Mouse (Mus musculus): ENCODE measurements around the gene Tiam2.

Tiam2 gene

GRCm38 (mm10) chr17:3451077-3451476, 124.7 kb downstream of the Tiam2 start:
- peak; percentile 65 for DNase-seq (ENCODE audit: low read depth, low spot score)

- DNase-seq (ENCODE audit: low read depth, low spot score) = no peak
These were observed 126.4 kb downstream of the Tiam2 start for GRCm38 (mm10) chr17:3452571-3453311.

- DNase-seq (ENCODE audit: low read depth, low spot score) = no peak
These were observed 127.6 kb downstream of the Tiam2 start for GRCm38 (mm10) chr17:3453946-3454345.

- DNase-seq (ENCODE audit: low read depth, low spot score) = no peak
These were observed 128.5 kb downstream of the Tiam2 start for GRCm38 (mm10) chr17:3454850-3455249.

- DNase-seq (ENCODE audit: low read depth, low spot score) = no peak
These were observed 131.7 kb downstream of the Tiam2 start for GRCm38 (mm10) chr17:3457914-3458681.

- no peak for DNase-seq (ENCODE audit: low read depth, low spot score)
These were observed 139.5 kb downstream of the Tiam2 start for GRCm38 (mm10) chr17:3465861-3466260.

GRCm38 (mm10) chr17:3466681-3467080, 140.3 kb downstream of the Tiam2 start:
- DNase-seq (ENCODE audit: low read depth, low spot score) = no peak

GRCm38 (mm10) chr17:3467636-3468324, 141.4 kb downstream of the Tiam2 start:
- DNase-seq (ENCODE audit: low read depth, low spot score) = no peak

- DNase-seq (ENCODE audit: low read depth, low spot score) = no peak
These were observed 145.6 kb downstream of the Tiam2 start for GRCm38 (mm10) chr17:3472018-3472417.

- DNase-seq (ENCODE audit: low read depth, low spot score) = no peak
These were observed 150.2 kb downstream of the Tiam2 start for GRCm38 (mm10) chr17:3476546-3476945.

GRCm38 (mm10) chr17:3481576-3482575, 155.5 kb downstream of the Tiam2 start:
- no peak for DNase-seq (ENCODE audit: low read depth, low spot score)

GRCm38 (mm10) chr17:3483091-3483490, 156.7 kb downstream of the Tiam2 start:
- DNase-seq (ENCODE audit: low read depth, low spot score) = no peak

- no peak for DNase-seq (ENCODE audit: low read depth, low spot score)
These were observed 159.5 kb downstream of the Tiam2 start for GRCm38 (mm10) chr17:3485851-3486250.

GRCm38 (mm10) chr17:3487211-3487610, 160.8 kb downstream of the Tiam2 start:
- no peak for DNase-seq (ENCODE audit: low read depth, low spot score)

- no peak for DNase-seq (ENCODE audit: low read depth, low spot score)
These were observed 161.6 kb downstream of the Tiam2 start for GRCm38 (mm10) chr17:3487721-3488601.

GRCm38 (mm10) chr17:3490216-3490895, 164.0 kb downstream of the Tiam2 start:
- DNase-seq (ENCODE audit: low read depth, low spot score) = no peak

- no peak for DNase-seq (ENCODE audit: low read depth, low spot score)
These were observed 164.7 kb downstream of the Tiam2 start for GRCm38 (mm10) chr17:3491065-3491464.

- DNase-seq (ENCODE audit: low read depth, low spot score) = no peak
These were observed 165.3 kb downstream of the Tiam2 start for GRCm38 (mm10) chr17:3491667-3492066.

GRCm38 (mm10) chr17:3495576-3495975, 169.2 kb downstream of the Tiam2 start:
- no peak for DNase-seq (ENCODE audit: low read depth, low spot score)

GRCm38 (mm10) chr17:3496080-3496479, 169.7 kb downstream of the Tiam2 start:
- no peak for DNase-seq (ENCODE audit: low read depth, low spot score)

Measured in WW6 (cell line).